Mouse (Mus musculus): Measurements from ENCODE around the gene Gm9837. TPM values are rescaled to one million over a fixed set of nuclear protein-coding genes. Genes with fewer than 3 reads are reported as not detected.

The Gm9837 gene
- polyA plus RNA-seq, 1 experiment from 2014 or later, result not detected

DNA sequence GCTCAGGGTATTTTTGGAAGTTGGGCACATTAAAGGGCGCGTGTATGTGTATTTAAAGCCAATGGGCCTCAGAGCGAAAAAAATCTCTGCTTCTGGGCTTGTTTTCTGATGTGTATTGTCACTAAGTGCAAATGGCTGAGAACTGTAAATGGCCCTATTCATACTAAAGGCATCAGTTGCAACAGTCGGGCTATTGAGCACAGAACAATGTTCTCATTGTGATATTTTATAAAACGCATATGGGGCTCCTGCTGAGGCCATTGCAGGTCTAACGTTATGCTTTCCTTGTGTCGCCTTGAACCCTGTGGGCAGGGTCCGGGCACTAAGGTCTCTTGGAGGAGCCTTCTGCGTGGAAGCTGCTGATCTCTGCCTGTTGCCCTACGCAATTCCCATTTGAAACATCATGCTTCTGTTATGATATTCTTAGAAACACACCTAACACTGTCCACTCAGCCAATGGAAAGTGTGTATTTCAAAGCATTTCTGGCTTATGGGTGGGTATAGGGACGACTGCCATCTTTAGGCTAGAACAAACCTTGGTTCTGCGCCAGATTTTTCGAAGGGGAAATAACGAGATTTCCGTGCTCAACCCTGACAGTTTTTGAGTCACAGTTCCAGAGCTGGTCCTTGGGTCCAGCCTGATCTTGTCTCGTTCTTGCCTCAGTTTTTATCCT is 848 bp downstream of the Gm9837 start:
- Histone ChIP-seq H3K27me3 (peaks cover 56% of the 10 kb centered on the region), H3K36me3 (peaks cover 4% of the 10 kb centered on the region; the same call in 1 of the 2 replicates), H3K4me2 (peak overlapping the region; percentile 55), H3K27ac (peak overlapping the region; percentile 80), H3K4me3 (replicated peaks) (no peak overlapping the region; the same call in 1 of the 2 replicates), H3K4me1 (replicated peaks) (peaks cover 24% of the 10 kb centered on the region), H3K9ac (replicated peaks) (no peak overlapping the region), H3K9me3 (no peaks in the 10 kb centered on the region)
- 38% methylated on average over 16 of the region's 16 CpGs for WGBS
- no peak for ATAC-seq (ENCODE audit: insufficient number of reproducible peaks, insufficient read depth, low FRiP score, low TSS enrichment, low read depth)

DNA sequence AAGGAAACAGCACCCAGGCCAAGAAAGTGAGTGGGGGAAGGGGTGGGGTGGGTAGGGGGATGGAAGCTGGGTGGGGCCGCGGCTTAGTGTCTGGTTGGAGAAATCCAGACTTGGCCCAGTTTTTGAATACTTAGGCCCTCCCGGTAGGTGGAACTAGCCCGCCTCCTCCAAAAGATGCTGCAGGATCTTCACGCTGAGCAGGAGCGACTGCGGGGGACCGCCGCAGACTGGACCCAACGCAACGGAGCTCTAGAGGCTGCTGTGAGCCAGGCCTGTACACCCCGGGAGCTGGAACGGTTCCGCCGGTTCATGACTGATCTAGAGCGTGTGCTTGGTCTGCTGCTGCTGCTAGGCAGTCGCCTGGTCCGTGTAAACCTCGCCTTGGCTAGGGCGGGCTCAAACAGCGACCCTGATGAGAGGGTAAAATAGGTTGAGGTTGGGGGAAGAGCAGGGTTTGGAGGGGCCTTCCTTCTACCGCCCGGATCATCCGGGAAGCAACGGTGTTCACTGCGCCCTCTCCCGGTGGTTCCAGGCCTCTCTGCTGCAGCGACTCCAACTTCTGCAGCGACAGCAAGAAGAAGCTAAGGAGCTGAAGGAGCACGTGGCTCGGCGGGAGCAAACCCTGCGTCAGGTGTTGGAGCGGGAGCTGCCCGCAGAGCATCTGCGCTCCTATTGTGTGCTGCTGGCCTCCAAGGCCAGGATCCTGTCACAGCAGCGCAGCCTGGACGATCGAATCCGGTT is 3.9 kb downstream of the Gm9837 start:
- peak overlapping the region; percentile 56 for H3K4me2 ChIP-seq
- peaks cover 39% of the 10 kb centered on the region for H3K4me1 ChIP-seq (replicated peaks)
- peaks cover 4% of the 10 kb centered on the region; the same call in 1 of the 2 replicates for H3K36me3 ChIP-seq
- no peak overlapping the region for H3K27ac ChIP-seq
- WGBS, result 8% methylated on average over 40 of the region's 40 CpGs
- H3K9me3 ChIP-seq, result no peaks in the 10 kb centered on the region
- peaks cover 76% of the 10 kb centered on the region for H3K27me3 ChIP-seq
- peak overlapping the region; percentile 24 for H3K4me3 ChIP-seq (replicated peaks)
- H3K9ac ChIP-seq (replicated peaks), result no peak overlapping the region; the same call in 1 of the 2 replicates
- ATAC-seq (ENCODE audit: insufficient number of reproducible peaks, insufficient read depth, low FRiP score, low TSS enrichment, low read depth), result peak; percentile 18; the same call in 1 of the 2 replicates

DNA sequence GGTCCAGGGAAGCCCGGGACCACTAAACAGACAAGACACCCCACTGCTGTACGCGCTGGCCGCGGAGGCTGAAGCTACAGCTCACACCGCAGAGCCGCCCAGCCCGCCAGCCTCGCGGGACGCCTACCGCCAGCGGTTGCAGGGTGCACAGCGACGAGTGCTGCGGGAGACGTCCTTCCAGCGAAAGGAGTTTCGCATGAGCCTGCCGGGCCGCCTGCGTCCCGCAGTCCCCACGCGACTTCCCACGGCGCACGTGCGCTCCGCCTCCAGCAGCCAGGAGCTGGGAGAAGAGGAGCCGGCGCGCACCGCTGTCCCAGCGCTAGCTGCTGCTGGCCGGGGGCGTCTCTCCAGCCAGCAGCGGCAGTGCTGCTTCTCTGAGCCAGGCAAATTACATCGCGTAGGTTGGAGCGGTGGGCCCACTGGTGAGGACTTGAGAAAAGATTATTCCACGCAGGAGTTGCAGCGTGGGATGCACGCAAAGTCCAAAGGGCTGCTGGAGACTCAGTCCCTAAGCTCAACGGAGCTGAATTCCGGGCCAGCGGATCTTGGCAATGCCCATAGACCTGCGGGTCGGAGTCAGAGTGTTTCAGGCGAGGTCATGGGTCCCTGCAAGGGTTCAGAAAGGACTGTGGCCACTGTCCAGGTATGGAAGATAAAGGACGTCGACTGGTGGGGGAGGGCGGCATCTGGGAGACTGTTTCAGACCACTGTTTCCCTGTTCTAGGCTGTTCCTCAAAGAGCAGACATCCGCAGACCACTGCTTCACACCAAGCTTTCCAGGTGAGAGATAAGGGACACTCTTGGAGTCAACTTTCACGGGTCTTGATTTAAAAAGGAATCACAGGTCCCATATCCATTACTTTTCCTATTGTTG is 6.5 kb downstream of the Gm9837 start:
- peak overlapping the region; percentile 44 for H3K9ac ChIP-seq (replicated peaks)
- H3K27ac ChIP-seq, result no peak overlapping the region
- peak overlapping the region; percentile 86 for H3K4me2 ChIP-seq
- H3K9me3 ChIP-seq, result no peaks in the 10 kb centered on the region
- peaks cover 4% of the 10 kb centered on the region; the same call in 1 of the 2 replicates for H3K36me3 ChIP-seq
- 7% methylated on average over 55 of the region's 55 CpGs for WGBS
- H3K4me1 ChIP-seq (replicated peaks), result peaks cover 25% of the 10 kb centered on the region
- peaks cover 66% of the 10 kb centered on the region for H3K27me3 ChIP-seq
- no peak for ATAC-seq (ENCODE audit: insufficient number of reproducible peaks, insufficient read depth, low FRiP score, low TSS enrichment, low read depth)
- H3K4me3 ChIP-seq (replicated peaks), result peak overlapping the region; percentile 40

DNA sequence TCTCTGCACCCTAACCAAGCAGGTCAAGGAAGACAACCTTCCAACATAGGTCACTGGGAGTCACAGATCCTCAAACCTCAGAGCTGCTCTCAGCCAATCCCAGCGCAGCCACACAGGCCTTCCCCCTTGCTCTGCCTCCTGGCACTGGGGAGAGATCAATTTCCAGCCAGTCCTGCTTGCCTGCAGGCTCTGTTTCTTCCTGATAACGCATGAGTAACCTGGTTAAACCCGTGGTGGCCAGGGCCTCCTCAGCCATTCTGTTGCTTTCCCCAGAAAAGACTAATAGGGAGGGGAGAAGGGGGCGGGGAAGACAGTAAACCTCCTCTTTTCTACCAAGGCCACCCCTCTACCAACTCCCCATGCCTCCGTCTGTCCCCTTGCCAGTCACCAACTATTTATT is 8.6 kb downstream of the Gm9837 start:
- Histone ChIP-seq H3K4me2 (no peak overlapping the region), H3K4me3 (replicated peaks) (no peak overlapping the region), H3K9me3 (no peaks in the 10 kb centered on the region), H3K9ac (replicated peaks) (no peak overlapping the region), H3K27me3 (peaks cover 68% of the 10 kb centered on the region), H3K27ac (no peak overlapping the region), H3K4me1 (replicated peaks) (peaks cover 20% of the 10 kb centered on the region), H3K36me3 (peaks cover 4% of the 10 kb centered on the region; the same call in 1 of the 2 replicates)
- WGBS, result 24% methylated on average over 5 of the region's 5 CpGs
- no peak for ATAC-seq (ENCODE audit: insufficient number of reproducible peaks, insufficient read depth, low FRiP score, low TSS enrichment, low read depth)

DNA sequence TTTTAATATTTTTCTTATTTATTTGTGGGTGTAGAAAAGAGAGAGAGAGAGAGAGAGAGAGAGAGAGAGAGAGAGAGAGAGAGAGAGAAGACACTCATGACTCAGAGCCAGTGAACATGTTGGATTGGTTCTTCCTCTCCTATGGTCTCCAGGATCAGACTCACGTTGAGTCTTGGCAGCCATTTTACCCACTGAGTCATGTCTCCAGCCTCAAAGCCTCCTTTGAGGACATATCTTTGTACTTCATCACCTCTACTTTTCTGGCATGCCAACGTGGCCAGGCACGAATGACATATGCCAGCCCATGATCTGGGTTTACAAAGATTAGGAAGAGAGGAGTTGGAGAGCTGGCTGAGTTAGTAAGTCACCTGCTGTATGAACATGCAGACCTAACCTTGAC is 10.1 kb downstream of the Gm9837 start:
- H3K36me3 ChIP-seq, result peaks cover 4% of the 10 kb centered on the region; the same call in 1 of the 2 replicates
- no peak overlapping the region for H3K4me3 ChIP-seq (replicated peaks)
- H3K9me3 ChIP-seq, result no peaks in the 10 kb centered on the region
- peaks cover 15% of the 10 kb centered on the region for H3K4me1 ChIP-seq (replicated peaks)
- peaks cover 61% of the 10 kb centered on the region for H3K27me3 ChIP-seq
- 91% methylated on average over 3 of the region's 3 CpGs for WGBS
- ATAC-seq (ENCODE audit: insufficient number of reproducible peaks, insufficient read depth, low FRiP score, low TSS enrichment, low read depth), result no peak
- no peak overlapping the region for H3K4me2 ChIP-seq
- H3K9ac ChIP-seq (replicated peaks), result no peak overlapping the region
- no peak overlapping the region for H3K27ac ChIP-seq

DNA sequence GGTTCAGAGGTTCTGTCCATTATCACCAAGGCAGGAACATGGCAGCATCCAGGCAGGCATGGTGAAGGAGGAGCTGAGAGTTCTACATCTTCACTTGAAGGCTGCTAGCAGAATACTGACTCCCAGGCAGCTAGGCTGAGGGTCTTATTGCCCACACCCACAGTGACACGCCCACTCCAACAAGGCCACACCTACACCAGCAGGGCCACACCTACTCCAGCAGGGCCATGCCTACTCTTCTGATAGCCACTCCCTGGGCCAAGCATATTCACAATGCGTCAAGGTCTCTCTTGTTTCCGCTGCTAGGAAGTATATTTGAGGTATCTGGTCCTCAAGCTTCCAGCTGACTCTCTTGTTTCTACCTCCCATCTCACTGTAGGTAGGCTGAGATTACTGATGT is 11.3 kb downstream of the Gm9837 start:
- no peak overlapping the region for H3K4me3 ChIP-seq (replicated peaks)
- H3K36me3 ChIP-seq, result no peaks in the 10 kb centered on the region
- 64% methylated on average over 3 of the region's 3 CpGs for WGBS
- no peak overlapping the region for H3K4me2 ChIP-seq
- peaks cover 14% of the 10 kb centered on the region for H3K4me1 ChIP-seq (replicated peaks)
- no peak overlapping the region for H3K27ac ChIP-seq
- no peak for ATAC-seq (ENCODE audit: insufficient number of reproducible peaks, insufficient read depth, low FRiP score, low TSS enrichment, low read depth)
- H3K27me3 ChIP-seq, result peaks cover 49% of the 10 kb centered on the region
- H3K9ac ChIP-seq (replicated peaks), result no peak overlapping the region
- H3K9me3 ChIP-seq, result no peaks in the 10 kb centered on the region

DNA sequence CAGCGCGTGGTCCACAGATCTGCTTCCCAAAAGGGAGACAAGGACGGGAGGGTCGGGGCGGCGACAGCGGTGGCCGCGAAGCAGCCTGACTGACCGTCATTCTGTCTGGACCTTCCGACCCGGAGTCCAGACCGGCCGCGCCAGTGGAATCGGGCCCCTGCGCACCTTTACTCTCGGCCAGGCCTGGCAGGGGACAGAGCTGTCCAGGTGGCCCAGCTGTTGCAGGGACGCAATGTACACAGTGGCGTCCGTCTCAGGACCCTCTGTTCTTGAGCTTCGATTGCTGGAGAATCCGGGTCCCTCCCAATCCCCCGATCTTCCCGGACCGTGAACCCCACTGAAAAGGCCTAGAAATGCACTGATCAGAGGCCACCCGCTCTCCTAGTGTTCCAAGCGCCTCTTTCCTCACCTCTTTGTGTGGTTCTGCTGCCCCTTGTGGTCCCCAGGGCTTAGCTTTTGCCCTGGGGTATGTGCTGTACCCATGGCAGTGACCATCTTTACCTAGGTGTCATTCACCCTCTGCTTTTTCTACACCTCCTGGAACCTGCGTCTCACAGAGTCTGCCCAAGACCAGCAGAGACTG is 12.8 kb downstream of the Gm9837 start:
- H3K27me3 ChIP-seq, result peaks cover 34% of the 10 kb centered on the region
- H3K36me3 ChIP-seq, result no peaks in the 10 kb centered on the region
- WGBS, result 6% methylated on average over 29 of the region's 29 CpGs
- no peaks in the 10 kb centered on the region for H3K4me1 ChIP-seq (replicated peaks)
- H3K9ac ChIP-seq (replicated peaks), result peak overlapping the region; percentile 71
- H3K4me3 ChIP-seq (replicated peaks), result peak overlapping the region; percentile 56
- H3K4me2 ChIP-seq, result peak overlapping the region; percentile 87
- ATAC-seq (ENCODE audit: insufficient number of reproducible peaks, insufficient read depth, low FRiP score, low TSS enrichment, low read depth), result peak; percentile 50; the same call in 1 of the 2 replicates
- no peaks in the 10 kb centered on the region for H3K9me3 ChIP-seq
- H3K27ac ChIP-seq, result peak overlapping the region; percentile 45

DNA sequence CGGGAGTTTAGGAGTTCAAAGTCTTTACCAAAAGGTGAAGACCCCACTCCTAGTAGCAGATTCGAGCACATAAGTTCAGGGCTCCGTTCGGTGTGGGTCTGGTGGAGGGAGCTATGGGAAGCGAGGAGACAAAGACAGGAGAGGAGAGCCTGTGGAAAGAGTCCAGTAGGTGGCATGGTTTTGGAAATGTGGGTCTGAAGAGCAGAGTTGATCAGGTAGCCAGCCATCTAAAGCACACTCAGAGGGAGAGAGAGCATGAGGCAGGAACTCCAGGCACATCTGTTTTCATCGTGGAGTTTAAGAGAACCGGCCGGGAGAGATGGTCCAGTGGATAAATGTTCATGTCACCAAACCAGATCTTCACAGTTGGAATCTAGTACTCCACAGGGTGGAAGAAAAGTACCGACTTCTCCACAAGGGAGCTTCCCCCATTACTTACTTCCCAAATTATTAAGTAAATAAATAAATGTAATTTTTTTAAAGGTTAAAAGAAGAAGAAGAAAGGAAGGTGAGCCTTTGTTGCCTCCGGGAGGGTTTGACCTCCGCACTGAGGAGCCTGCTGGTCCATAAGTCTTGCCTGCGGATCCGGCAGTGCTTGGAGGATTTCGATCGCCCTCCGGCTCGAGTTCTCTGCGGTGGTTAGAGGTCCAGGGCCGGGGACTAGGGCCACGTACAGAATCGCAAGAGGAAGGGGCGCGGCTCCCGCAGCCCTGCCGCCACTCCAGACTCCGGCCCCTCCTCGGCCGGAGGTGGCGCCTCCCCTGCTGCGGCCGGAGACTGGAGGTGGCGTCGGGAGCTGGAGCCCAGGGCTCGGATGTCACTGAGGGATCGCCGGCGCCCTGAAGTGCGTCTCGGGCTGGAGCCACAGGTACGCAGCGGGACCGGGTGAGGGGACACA is 13.6 kb downstream of the Gm9837 start, which contains the start of the genes Gm10447 and Shroom1:
Gene Gm10447, minus strand, starts transcription at position 637 of the 898 bp plus-strand sequence.
Gene Shroom1, plus strand, starts transcription at position 732 of the 898 bp plus-strand sequence.
- ATAC-seq (ENCODE audit: insufficient number of reproducible peaks, insufficient read depth, low FRiP score, low TSS enrichment, low read depth), result peak; percentile 86
- peak within 1 kb of the TSS; percentile 87 for H3K4me2 ChIP-seq
- peaks cover 26% of the 10 kb centered on the region for H3K27me3 ChIP-seq
- peak within 1 kb of the TSS; percentile 71 for H3K9ac ChIP-seq (replicated peaks)
- H3K27ac ChIP-seq, result peak within 1 kb of the TSS; percentile 45
- no peaks in the 10 kb centered on the region for H3K36me3 ChIP-seq
- H3K4me1 ChIP-seq (replicated peaks), result no peaks in the 10 kb centered on the region
- peak within 1 kb of the TSS; percentile 56 for H3K4me3 ChIP-seq (replicated peaks)
- WGBS, result 2% methylated on average over 42 of the region's 42 CpGs
- no peaks in the 10 kb centered on the region for H3K9me3 ChIP-seq

DNA sequence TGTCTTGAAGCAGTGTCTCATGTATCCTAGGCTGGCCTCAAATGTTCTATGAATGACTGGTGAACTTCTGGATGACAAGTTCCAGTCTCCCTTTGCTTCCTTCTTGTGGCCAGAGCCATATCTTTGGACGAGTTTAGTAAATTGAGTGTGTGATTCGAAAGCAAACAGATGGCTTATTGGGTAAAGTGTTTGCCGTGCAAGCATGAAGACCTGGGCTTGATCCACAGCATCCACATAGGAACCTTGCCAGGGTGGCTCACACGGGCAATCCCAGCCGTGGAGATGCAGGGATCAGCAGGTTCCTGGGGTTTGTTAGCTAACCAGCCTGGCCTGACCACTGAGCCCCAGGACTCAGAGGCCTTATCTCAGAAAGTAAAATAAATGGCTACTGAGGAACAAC is 17.2 kb downstream of the Gm9837 start:
- Histone ChIP-seq H3K4me2 (no peak overlapping the region), H3K4me3 (replicated peaks) (no peak overlapping the region), H3K27ac (no peak overlapping the region), H3K36me3 (no peaks in the 10 kb centered on the region), H3K9ac (replicated peaks) (no peak overlapping the region), H3K27me3 (peaks cover 14% of the 10 kb centered on the region), H3K9me3 (no peaks in the 10 kb centered on the region), H3K4me1 (replicated peaks) (peaks cover 7% of the 10 kb centered on the region; the same call in 1 of the 2 replicates)
- ATAC-seq (ENCODE audit: insufficient number of reproducible peaks, insufficient read depth, low FRiP score, low TSS enrichment, low read depth), result no peak
- WGBS, result 84% methylated on average over 5 of the region's 5 CpGs

DNA sequence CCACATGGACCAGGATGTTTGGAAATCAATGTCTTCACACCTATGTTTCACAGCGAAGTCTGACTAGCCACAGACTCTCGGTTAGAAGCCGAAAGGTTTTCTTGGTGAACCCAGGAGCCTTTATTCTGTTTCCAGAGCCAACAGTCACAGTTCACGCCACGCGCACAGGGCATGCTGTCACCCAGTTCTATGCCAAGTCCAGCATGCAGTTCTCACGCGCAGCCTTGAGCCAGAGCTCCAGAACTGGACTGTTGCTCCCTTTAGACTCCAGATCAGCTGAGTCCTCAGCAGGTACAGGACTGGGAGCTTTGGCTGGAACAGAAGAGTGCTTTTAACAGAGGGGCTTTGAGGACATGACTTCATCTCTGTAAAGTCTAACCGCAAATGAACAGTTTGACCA is 17.9 kb downstream of the Gm9837 start:
- H3K9me3 ChIP-seq, result no peaks in the 10 kb centered on the region
- H3K4me3 ChIP-seq (replicated peaks), result no peak overlapping the region
- H3K27me3 ChIP-seq, result peaks cover 8% of the 10 kb centered on the region; the same call in 1 of the 2 replicates
- 91% methylated on average over 9 of the region's 9 CpGs for WGBS
- H3K9ac ChIP-seq (replicated peaks), result no peak overlapping the region
- ATAC-seq (ENCODE audit: insufficient number of reproducible peaks, insufficient read depth, low FRiP score, low TSS enrichment, low read depth), result no peak
- no peaks in the 10 kb centered on the region for H3K36me3 ChIP-seq
- H3K4me1 ChIP-seq (replicated peaks), result peaks cover 7% of the 10 kb centered on the region; the same call in 1 of the 2 replicates
- no peak overlapping the region for H3K4me2 ChIP-seq
- H3K27ac ChIP-seq, result no peak overlapping the region
